Mouse (Mus musculus) heart, embryonic 12.5 days (tissue): ENCODE measurements around the gene St8sia2. TPM values are rescaled to one million over a fixed set of nuclear protein-coding genes. Genes with fewer than 3 reads are reported as not detected.

Experiments
- ATAC-seq: fragments of 200-750 bp; cut with Nextera tagmentation; 2 replicates; pipeline ENCODE4 v1.8.0; 2017; ENCODE audit warnings: moderate TSS enrichment, moderate library complexity; ENCODE audit not compliant: insufficient number of reproducible peaks, low FRiP score
- H3K27ac ChIP-seq: fragments of 300-500 bp; sonication (generic); 2 replicates; pipeline ENCODE4 v1.5.1; 2016; ENCODE audit warnings: mild to moderate bottlenecking, moderate library complexity; ENCODE audit not compliant: poor library complexity, severe bottlenecking
- H3K27me3 ChIP-seq: fragments of 300-500 bp; sonication (generic); replicated peaks from 2 replicates; pipeline ENCODE4 v1.6.1; 2016; ENCODE audit warnings: mild to moderate bottlenecking, moderate library complexity
- H3K36me3 ChIP-seq: fragments of 300-500 bp; sonication (generic); 2 replicates; pipeline ENCODE4 v1.6.1; 2016; ENCODE audit warnings: mild to moderate bottlenecking, moderate library complexity
- H3K4me1 ChIP-seq: fragments of 300-500 bp; sonication (generic); replicated peaks from 2 replicates; pipeline ENCODE4 v1.6.1; 2016; ENCODE audit warnings: mild to moderate bottlenecking
- H3K4me2 ChIP-seq: fragments of 300-500 bp; sonication (generic); 2 replicates; pipeline ENCODE4 v1.6.1; 2016; ENCODE audit warnings: mild to moderate bottlenecking, moderate library complexity
- H3K4me3 ChIP-seq: fragments of 300-500 bp; sonication (generic); 2 replicates; pipeline ENCODE4 v1.5.1; 2016; ENCODE audit warnings: mild to moderate bottlenecking
- H3K9ac ChIP-seq: fragments of 300-500 bp; sonication (generic); 2 replicates; pipeline ENCODE4 v1.6.1; 2016; ENCODE audit warnings: mild to moderate bottlenecking, moderate library complexity
- H3K9me3 ChIP-seq: fragments of 300-500 bp; sonication (generic); replicated peaks from 2 replicates; pipeline ENCODE4 v1.6.1; 2016; ENCODE audit warnings: mild to moderate bottlenecking, moderate library complexity
- WGBS: fragments of 180-500 bp; shearing (Covaris S2); methylation state at CpG from one replicate; pipeline ENCODE4 v1.1.7; 2016; 5-methylcytosine and 5-hydroxymethylcytosine counted together
- polyA plus RNA-seq: library from polyadenylated mRNA; unstranded; fragments of >200 nt; fragmentation: Nextera tagmentation; extraction: Ambion mirVana; gene quantifications from 2 replicates; pipeline ENCODE4 v1.2.1, GENCODE M21; 2016

The St8sia2 gene
- polyA plus RNA-seq: 3.3 and 4.1 TPM in 2 replicates

GRCm38 (mm10) chr7:74013601-74014175 lies at the start of gene St8sia2:
Gene St8sia2 (minus strand): TSS chr7:74013690.
- Histone ChIP-seq H3K27me3 (peaks cover 49% of the 10 kb centered on the region), H3K4me1 (no peaks in the 10 kb centered on the region), H3K9ac (peak within 1 kb of the TSS; percentile 72), H3K4me2 (peak within 1 kb of the TSS; percentile 100), H3K9me3 (no peaks in the 10 kb centered on the region), H3K27ac (peak within 1 kb of the TSS; percentile 25; the same call in 1 of the 2 replicates), H3K4me3 (peak within 1 kb of the TSS; percentile 81), H3K36me3 (no peaks in the 10 kb centered on the region)
- peak; percentile 89 for ATAC-seq
- WGBS: under 1% methylated on average over 33 of the region's 42 CpGs

- ATAC-seq: no peak
- H3K4me3 ChIP-seq: no peak overlapping the region
- WGBS: 76% methylated on average over 6 of the region's 6 CpGs
- H3K9ac ChIP-seq: no peak overlapping the region
- H3K27me3 ChIP-seq: no peaks in the 10 kb centered on the region; the same call in 1 of the 2 replicates
- H3K4me2 ChIP-seq: no peak overlapping the region
- no peaks in the 10 kb centered on the region for H3K4me1 ChIP-seq
- H3K9me3 ChIP-seq: no peaks in the 10 kb centered on the region
- no peak overlapping the region for H3K27ac ChIP-seq
- no peaks in the 10 kb centered on the region for H3K36me3 ChIP-seq
Measured at GRCm38 (mm10) chr7:74061076-74061475, 47.6 kb upstream of the St8sia2 start.

GRCm38 (mm10) chr7:74060306-74060946 lies 46.9 kb upstream of the St8sia2 start:
- no peak overlapping the region for H3K9ac ChIP-seq
- ATAC-seq: no peak
- no peak overlapping the region for H3K4me2 ChIP-seq
- 73% methylated on average over 3 of the region's 3 CpGs for WGBS
- no peak overlapping the region for H3K4me3 ChIP-seq
- H3K9me3 ChIP-seq: no peaks in the 10 kb centered on the region
- no peak overlapping the region for H3K27ac ChIP-seq
- no peaks in the 10 kb centered on the region; the same call in 1 of the 2 replicates for H3K27me3 ChIP-seq
- no peaks in the 10 kb centered on the region for H3K36me3 ChIP-seq
- H3K4me1 ChIP-seq: no peaks in the 10 kb centered on the region

- Histone ChIP-seq H3K36me3 (no peaks in the 10 kb centered on the region), H3K9ac (no peak overlapping the region), H3K27ac (no peak overlapping the region), H3K4me2 (no peak overlapping the region), H3K27me3 (no peaks in the 10 kb centered on the region; the same call in 1 of the 2 replicates), H3K4me1 (no peaks in the 10 kb centered on the region), H3K4me3 (no peak overlapping the region), H3K9me3 (no peaks in the 10 kb centered on the region)
- 76% methylated on average over 3 of the region's 3 CpGs for WGBS
- no peak for ATAC-seq
Measured at GRCm38 (mm10) chr7:74059684-74060083, 46.2 kb upstream of the St8sia2 start.

GRCm38 (mm10) chr7:74055753-74056152 lies 42.3 kb upstream of the St8sia2 start:
- ATAC-seq: no peak
- Histone ChIP-seq H3K36me3 (no peaks in the 10 kb centered on the region), H3K9me3 (no peaks in the 10 kb centered on the region), H3K9ac (no peak overlapping the region), H3K27ac (no peak overlapping the region), H3K27me3 (no peaks in the 10 kb centered on the region; the same call in 1 of the 2 replicates), H3K4me1 (no peaks in the 10 kb centered on the region), H3K4me3 (no peak overlapping the region), H3K4me2 (no peak overlapping the region)
- 84% methylated on average over 3 of the region's 3 CpGs for WGBS

GRCm38 (mm10) chr7:74047591-74047990 lies 34.1 kb upstream of the St8sia2 start:
- WGBS: 74% methylated on average over 2 of the region's 2 CpGs
- no peak for ATAC-seq
- Histone ChIP-seq H3K4me2 (no peak overlapping the region), H3K4me1 (0 out of 2 replicates have a peak, but pooled peaks cover 4% of the 10 kb centered on the region), H3K9ac (no peak overlapping the region), H3K4me3 (no peak overlapping the region), H3K27ac (no peak overlapping the region), H3K9me3 (no peaks in the 10 kb centered on the region), H3K27me3 (no peaks in the 10 kb centered on the region), H3K36me3 (no peaks in the 10 kb centered on the region)

- no peak overlapping the region for H3K4me3 ChIP-seq
- H3K9ac ChIP-seq: no peak overlapping the region
Measured at GRCm38 (mm10) chr7:74045166-74045957, 31.9 kb upstream of the St8sia2 start.

GRCm38 (mm10) chr7:74043562-74044138 lies 30.2 kb upstream of the St8sia2 start:
- ATAC-seq: peak; percentile 57; the same call in 1 of the 2 replicates
- Histone ChIP-seq H3K27me3 (no peaks in the 10 kb centered on the region), H3K4me3 (no peak overlapping the region), H3K9ac (no peak overlapping the region), H3K36me3 (no peaks in the 10 kb centered on the region), H3K4me1 (0 out of 2 replicates have a peak, but pooled peaks cover 4% of the 10 kb centered on the region), H3K4me2 (peak overlapping the region; percentile 26), H3K27ac (peak overlapping the region; percentile 41; the same call in 1 of the 2 replicates), H3K9me3 (no peaks in the 10 kb centered on the region)
- WGBS: 50% methylated on average over 13 of the region's 13 CpGs

More at GRCm38 (mm10) chr7:74045166-74045957, 31.9 kb upstream of the St8sia2 start:
- no peak overlapping the region for H3K27ac ChIP-seq
- no peak for ATAC-seq
- no peaks in the 10 kb centered on the region for H3K27me3 ChIP-seq
- 69% methylated on average over 8 of the region's 8 CpGs for WGBS
- H3K4me2 ChIP-seq: no peak overlapping the region
- no peaks in the 10 kb centered on the region for H3K36me3 ChIP-seq
- H3K4me1 ChIP-seq: 0 out of 2 replicates have a peak, but pooled peaks cover 4% of the 10 kb centered on the region
- H3K9me3 ChIP-seq: no peaks in the 10 kb centered on the region

GRCm38 (mm10) chr7:74025007-74025406 lies 11.5 kb upstream of the St8sia2 start:
- no peak overlapping the region for H3K9ac ChIP-seq
- 9% methylated on average over 5 of the region's 5 CpGs for WGBS
- H3K9me3 ChIP-seq: no peaks in the 10 kb centered on the region
- no peaks in the 10 kb centered on the region for H3K36me3 ChIP-seq
- peaks cover 11% of the 10 kb centered on the region for H3K27me3 ChIP-seq
- H3K27ac ChIP-seq: no peak overlapping the region
- H3K4me3 ChIP-seq: no peak overlapping the region
- H3K4me2 ChIP-seq: no peak overlapping the region
- peak; percentile 45; the same call in 1 of the 2 replicates for ATAC-seq
- peaks cover 5% of the 10 kb centered on the region; the same call in 1 of the 2 replicates for H3K4me1 ChIP-seq

GRCm38 (mm10) chr7:74024171-74024570 lies 10.7 kb upstream of the St8sia2 start:
- no peak overlapping the region for H3K9ac ChIP-seq
- H3K9me3 ChIP-seq: no peaks in the 10 kb centered on the region
- H3K36me3 ChIP-seq: no peaks in the 10 kb centered on the region
- 65% methylated on average over 3 of the region's 3 CpGs for WGBS
- H3K4me2 ChIP-seq: no peak overlapping the region
- H3K4me3 ChIP-seq: no peak overlapping the region
- H3K4me1 ChIP-seq: peaks cover 5% of the 10 kb centered on the region; the same call in 1 of the 2 replicates
- no peak for ATAC-seq
- H3K27me3 ChIP-seq: peaks cover 15% of the 10 kb centered on the region
- no peak overlapping the region for H3K27ac ChIP-seq
